Mouse (Mus musculus): ENCODE results near the gene Stxbp6. TPM values are rescaled to one million over a fixed set of nuclear protein-coding genes. Genes with fewer than 3 reads are reported as not detected.

The Stxbp6 gene
- total and polyA plus RNA-seq, 3 experiments, result not detected

GRCm38 (mm10) chr12:45011006-45011405, 63.5 kb downstream of the Stxbp6 start:
- H3K27ac ChIP-seq (ENCODE audit: insufficient read depth, low read depth), result no peak overlapping the region
- no peak for TF ChIP-seq GABPA (IDR thresholded peaks at IDR 0.05; ENCODE audit: insufficient replicate concordance, low read depth, low read length)
- no peak for TF ChIP-seq POLR2A (IDR thresholded peaks at IDR 0.05; ENCODE audit: low read depth, low read length)
- TF ChIP-seq MYC (IDR thresholded peaks at IDR 0.05; ENCODE audit: low read depth, low read length), result no peak
- TF ChIP-seq MEF2A (IDR thresholded peaks at IDR 0.05; ENCODE audit: borderline replicate concordance, low read depth, low read length), result no peak
- TF ChIP-seq ZNF384 (IDR thresholded peaks at IDR 0.05; ENCODE audit: low read depth, low read length), result no peak
- no peak for TF ChIP-seq SMC3 (IDR thresholded peaks at IDR 0.05; ENCODE audit: low read depth, low read length)
- no peak for TF ChIP-seq TBP (conservative IDR thresholded peaks at IDR 0.05; ENCODE audit: low read depth, low read length)
- TF ChIP-seq RCOR1 (conservative IDR thresholded peaks at IDR 0.05; ENCODE audit: low read depth, low read length), result no peak
- no peak for TF ChIP-seq ELF1 (IDR thresholded peaks at IDR 0.05; ENCODE audit: low read depth, low read length)
- TF ChIP-seq SIN3A (IDR thresholded peaks at IDR 0.05; ENCODE audit: low read length), result no peak
- no peak for TF ChIP-seq MAZ (IDR thresholded peaks at IDR 0.05; ENCODE audit: low read depth, low read length)
- TF ChIP-seq ZC3H11A (IDR thresholded peaks at IDR 0.05; ENCODE audit: low read depth, low read length), result no peak
- TF ChIP-seq KAT2A (IDR thresholded peaks at IDR 0.05; ENCODE audit: insufficient replicate concordance, low read length), result no peak
- no peak for TF ChIP-seq HCFC1 (IDR thresholded peaks at IDR 0.05; ENCODE audit: low read depth, low read length)
- TF ChIP-seq IRF4 (IDR thresholded peaks at IDR 0.05; ENCODE audit: low read depth, low read length), result no peak
- no peak for TF ChIP-seq MXI1 (IDR thresholded peaks at IDR 0.05; ENCODE audit: low read depth, low read length)
- TF ChIP-seq UBTF (IDR thresholded peaks at IDR 0.05; ENCODE audit: low read depth, low read length), result no peak
- TF ChIP-seq USF1 (IDR thresholded peaks at IDR 0.05; ENCODE audit: low read depth, low read length), result no peak
- H3K4me3 ChIP-seq (replicated peaks in 1 of 3; ENCODE audit: low read depth in 2 of 3, low read length in 2 of 3, poor library complexity in 1 of 3), result no peak overlapping the region
- no peaks in the 10 kb centered on the region for H3K79me2 ChIP-seq (replicated peaks; ENCODE audit: control insufficient read depth, extremely low read depth, insufficient read depth, poor library complexity, severe bottlenecking)
- in situ Hi-C loops (cut with MboI; ENCODE audit: low pct_ligation_motif_present, low pct_unique_long_range_greater_than_20kb, low sequenced_read_pairs), result no loop called here
- peaks cover 43% of the 10 kb centered on the region for H3K9me3 ChIP-seq (replicated peaks; ENCODE audit: low read length)
- DNase-seq (ENCODE audit: extremely low read depth), result no peak
- H3K36me3 ChIP-seq (replicated peaks in 1 of 2; ENCODE audit: control insufficient read depth in 1 of 2, insufficient read depth in 1 of 2, low read length in 1 of 2), result no peaks in the 10 kb centered on the region
- H3K4me2 ChIP-seq (ENCODE audit: insufficient read depth, low read depth, poor library complexity, severe bottlenecking), result no peak overlapping the region
- H3K9ac ChIP-seq (ENCODE audit: insufficient read depth, low read depth), result no peak overlapping the region
- dilution Hi-C loops (cut with MboI; ENCODE audit: extremely low pct_ligation_motif_present, extremely low pct_unique_long_range_greater_than_20kb, low sequenced_read_pairs), result no loop called here
- H3K27me3 ChIP-seq (replicated peaks), result no peaks in the 10 kb centered on the region
- H3K4me1 ChIP-seq (ENCODE audit: control insufficient read depth in 1 of 2, insufficient read depth in 2 of 2), result no peaks in the 10 kb centered on the region

- in situ Hi-C loops (cut with MboI; ENCODE audit: low pct_ligation_motif_present, low pct_unique_long_range_greater_than_20kb, low sequenced_read_pairs) (no loop called here), dilution Hi-C loops (cut with MboI; ENCODE audit: extremely low pct_ligation_motif_present, extremely low pct_unique_long_range_greater_than_20kb, low sequenced_read_pairs) (no loop called here)
- no peak for DNase-seq (ENCODE audit: extremely low read depth)
- H3K9ac ChIP-seq (ENCODE audit: insufficient read depth, low read depth), result no peak overlapping the region
- no peaks in the 10 kb centered on the region for H3K4me1 ChIP-seq (ENCODE audit: control insufficient read depth in 1 of 2, insufficient read depth in 2 of 2)
- H3K79me2 ChIP-seq (replicated peaks; ENCODE audit: control insufficient read depth, extremely low read depth, insufficient read depth, poor library complexity, severe bottlenecking), result no peaks in the 10 kb centered on the region
- H3K4me2 ChIP-seq (ENCODE audit: insufficient read depth, low read depth, poor library complexity, severe bottlenecking), result no peak overlapping the region
- H3K27me3 ChIP-seq (replicated peaks), result no peaks in the 10 kb centered on the region
- H3K4me3 ChIP-seq (replicated peaks in 1 of 3; ENCODE audit: low read depth in 2 of 3, low read length in 2 of 3, poor library complexity in 1 of 3), result no peak overlapping the region
- no peaks in the 10 kb centered on the region for H3K36me3 ChIP-seq (replicated peaks in 1 of 2; ENCODE audit: control insufficient read depth in 1 of 2, insufficient read depth in 1 of 2, low read length in 1 of 2)
- no peak overlapping the region for H3K27ac ChIP-seq (ENCODE audit: insufficient read depth, low read depth)
- peaks cover 46% of the 10 kb centered on the region for H3K9me3 ChIP-seq (replicated peaks; ENCODE audit: low read length)
- TF ChIP-seq BHLHE40 (IDR thresholded peaks at IDR 0.05; ENCODE audit: low read depth, low read length) (no peak), POLR2AphosphoS2 (IDR thresholded peaks at IDR 0.05; ENCODE audit: low read depth, low read length) (no peak)
These were observed 64.4 kb downstream of the Stxbp6 start for GRCm38 (mm10) chr12:45009984-45010611.

Measured in CH12.LX (cell line).